Mouse (Mus musculus) hindbrain, embryonic 16.5 days (tissue): Measurements from ENCODE around the gene Spata21. TPM values are rescaled to one million over a fixed set of nuclear protein-coding genes. Genes with fewer than 3 reads are reported as not detected.
A peak's percentile ranks its signal among the peaks of the same experiment; 100 is the strongest.

Experiments used
- ATAC-seq: fragments of 200-750 bp; cut with Nextera tagmentation; 2 replicates; pipeline ENCODE4 v1.8.0; 2017; ENCODE audit warnings: moderate TSS enrichment, moderate library complexity
- H3K27ac ChIP-seq: fragments of 300-500 bp; sonication (generic); 2 replicates; pipeline ENCODE4 v1.5.1; 2014; ENCODE audit warnings: low read depth, mild to moderate bottlenecking, control low read depth, low read length, moderate library complexity
- H3K27me3 ChIP-seq: fragments of 300-500 bp; sonication (generic); replicated peaks from 2 replicates; pipeline ENCODE4 v1.6.1; 2014; ENCODE audit warnings: low read length; ENCODE audit not compliant: control insufficient read depth, insufficient read depth
- H3K36me3 ChIP-seq: fragments of 300-500 bp; sonication (generic); 2 replicates; pipeline ENCODE4 v1.6.1; 2014; ENCODE audit warnings: mild to moderate bottlenecking, low read length, moderate library complexity, mixed read lengths; ENCODE audit not compliant: control insufficient read depth, insufficient read depth
- H3K4me1 ChIP-seq: fragments of 300-500 bp; sonication (generic); 2 replicates; pipeline ENCODE4 v1.6.1; 2014; ENCODE audit warnings: low read depth, low read length; ENCODE audit not compliant: control insufficient read depth, insufficient read depth
- H3K4me2 ChIP-seq: fragments of 300-500 bp; sonication (generic); 2 replicates; pipeline ENCODE4 v1.6.1; 2014; ENCODE audit warnings: mild to moderate bottlenecking, low read length, control low read depth, moderate library complexity
- H3K4me3 ChIP-seq: fragments of 300-500 bp; sonication (generic); 2 replicates; pipeline ENCODE4 v1.5.1; 2014; ENCODE audit warnings: mild to moderate bottlenecking, low read length, control low read depth, moderate library complexity
- H3K9ac ChIP-seq: fragments of 300-500 bp; sonication (generic); 2 replicates; pipeline ENCODE4 v1.6.1; 2014; ENCODE audit warnings: low read depth, mild to moderate bottlenecking, control low read depth, low read length, moderate library complexity
- H3K9me3 ChIP-seq: fragments of 300-500 bp; sonication (generic); 2 replicates; pipeline ENCODE4 v1.6.1; 2014; ENCODE audit warnings: mild to moderate bottlenecking, low read length, moderate library complexity; ENCODE audit not compliant: control insufficient read depth
- WGBS: fragments of 180-500 bp; shearing (Covaris S2); extraction: QIAGEN DNeasy Blood & Tissue Kit; methylation state at CpG from one replicate; pipeline ENCODE4 v1.1.7; 2014; 5-methylcytosine and 5-hydroxymethylcytosine counted together
- polyA plus RNA-seq: library from polyadenylated mRNA; unstranded; fragments of >200 nt; fragmentation: Nextera tagmentation; extraction: Ambion mirVana; gene quantifications from 2 replicates; pipeline ENCODE4 v1.2.1, GENCODE M21; 2015

Gene Spata21
- polyA plus RNA-seq, 1 experiment from 2014 or later, result 0.60 TPM

DNA sequence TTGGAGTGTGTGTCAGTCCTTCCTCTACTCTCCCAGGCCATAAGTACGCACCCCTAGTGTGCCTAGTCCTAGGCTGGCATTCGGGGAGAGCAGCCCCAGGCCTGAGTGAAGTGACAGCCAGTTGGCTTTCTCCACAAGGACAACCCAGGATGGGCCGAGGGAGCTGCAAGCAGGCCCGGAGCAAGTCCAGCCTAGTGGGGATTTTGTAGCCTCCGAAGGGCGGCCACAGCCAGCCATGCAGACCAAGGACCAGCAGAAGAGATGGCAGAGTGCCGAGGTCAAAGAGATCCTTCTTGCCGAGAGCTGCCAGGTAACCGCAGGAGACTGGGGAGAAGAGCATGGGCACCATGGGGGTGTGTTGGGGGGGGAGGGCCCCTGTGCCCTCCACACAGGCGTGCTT lies 6.9 kb downstream of the Spata21 start:
- no peaks in the 10 kb centered on the region for H3K9me3 ChIP-seq
- no peaks in the 10 kb centered on the region for H3K36me3 ChIP-seq
- ATAC-seq, result no peak
- no peaks in the 10 kb centered on the region for H3K4me1 ChIP-seq
- H3K4me3 ChIP-seq, result no peak overlapping the region
- no peak overlapping the region for H3K9ac ChIP-seq
- H3K4me2 ChIP-seq, result no peak overlapping the region
- no peak overlapping the region for H3K27ac ChIP-seq
- no peaks in the 10 kb centered on the region for H3K27me3 ChIP-seq
- 66% methylated on average over 10 of the region's 10 CpGs for WGBS

DNA sequence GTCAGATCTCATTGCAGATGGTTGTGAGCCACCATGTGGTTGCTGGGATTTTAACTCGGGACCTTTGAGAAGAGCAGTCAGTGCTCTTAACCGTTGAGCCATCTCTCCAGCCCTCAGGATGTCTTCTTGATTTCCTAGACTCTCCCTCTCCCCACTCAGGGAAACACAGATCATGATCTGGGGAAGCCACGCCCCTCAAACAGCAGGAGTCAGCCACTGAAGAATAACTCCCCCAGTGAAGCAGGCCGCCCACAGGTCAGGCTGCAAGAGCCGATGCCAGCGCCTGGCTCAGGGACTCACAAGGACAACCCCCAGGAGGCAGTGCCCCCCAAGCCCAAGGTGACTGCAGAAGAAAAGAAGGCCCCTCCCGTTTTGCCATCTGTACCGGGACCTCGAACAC lies 8.6 kb downstream of the Spata21 start:
- H3K36me3 ChIP-seq, result no peaks in the 10 kb centered on the region
- 13% methylated on average over 9 of the region's 9 CpGs for WGBS
- H3K9me3 ChIP-seq, result no peaks in the 10 kb centered on the region
- no peaks in the 10 kb centered on the region for H3K4me1 ChIP-seq
- H3K27ac ChIP-seq, result no peak overlapping the region
- no peak for ATAC-seq
- H3K27me3 ChIP-seq, result no peaks in the 10 kb centered on the region
- no peak overlapping the region for H3K9ac ChIP-seq
- H3K4me3 ChIP-seq, result no peak overlapping the region
- H3K4me2 ChIP-seq, result no peak overlapping the region

DNA sequence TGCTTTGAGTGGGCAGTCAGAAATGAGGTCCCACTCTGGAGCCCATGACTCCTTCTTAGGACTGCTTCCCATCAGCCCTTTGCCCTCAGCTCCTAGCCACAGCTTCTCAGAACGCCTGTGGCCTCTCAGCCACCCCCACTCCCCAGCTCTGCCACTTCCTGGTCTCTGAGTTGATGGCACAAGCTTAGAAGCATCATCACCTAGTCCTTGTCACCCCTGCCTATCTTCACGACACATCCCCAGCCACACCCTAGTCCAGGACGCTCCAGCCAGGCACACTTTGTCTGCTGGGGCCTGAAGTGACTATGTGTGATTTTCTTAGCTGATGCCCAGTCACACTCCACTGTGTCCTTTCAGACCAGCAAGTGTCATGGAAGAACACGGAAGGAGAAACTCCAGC lies 10.8 kb downstream of the Spata21 start:
- H3K4me3 ChIP-seq, result no peak overlapping the region
- ATAC-seq, result no peak
- no peaks in the 10 kb centered on the region for H3K4me1 ChIP-seq
- no peaks in the 10 kb centered on the region for H3K27me3 ChIP-seq
- H3K27ac ChIP-seq, result no peak overlapping the region
- no peak overlapping the region for H3K9ac ChIP-seq
- H3K9me3 ChIP-seq, result no peaks in the 10 kb centered on the region
- WGBS, result 80% methylated on average over 4 of the region's 4 CpGs
- H3K4me2 ChIP-seq, result no peak overlapping the region
- no peaks in the 10 kb centered on the region for H3K36me3 ChIP-seq

DNA sequence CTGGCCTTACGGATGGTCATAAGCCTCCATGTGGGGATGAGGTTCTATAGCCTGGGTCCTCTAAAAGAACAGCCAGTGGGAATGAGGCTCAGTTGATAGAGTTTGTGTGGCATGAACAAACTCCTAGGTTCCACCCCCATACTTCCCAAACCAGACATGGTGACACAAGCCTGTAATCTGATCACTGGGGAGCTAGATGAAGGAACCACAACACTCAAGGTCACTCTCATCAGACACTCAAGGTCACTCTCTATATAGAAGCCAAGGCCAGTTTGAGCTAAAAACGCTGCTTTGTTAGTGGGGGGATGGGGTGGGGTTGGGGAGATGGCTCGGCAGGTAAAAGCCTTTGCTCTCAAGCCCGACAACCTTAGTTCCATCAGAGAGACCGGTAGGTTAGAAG lies 11.8 kb downstream of the Spata21 start:
- H3K27ac ChIP-seq, result no peak overlapping the region
- no peak overlapping the region for H3K4me3 ChIP-seq
- no peak overlapping the region for H3K4me2 ChIP-seq
- ATAC-seq, result no peak
- H3K27me3 ChIP-seq, result no peaks in the 10 kb centered on the region
- H3K9ac ChIP-seq, result no peak overlapping the region
- no peaks in the 10 kb centered on the region for H3K4me1 ChIP-seq
- H3K36me3 ChIP-seq, result no peaks in the 10 kb centered on the region
- H3K9me3 ChIP-seq, result no peaks in the 10 kb centered on the region
- 83% methylated on average over 5 of the region's 5 CpGs for WGBS

DNA sequence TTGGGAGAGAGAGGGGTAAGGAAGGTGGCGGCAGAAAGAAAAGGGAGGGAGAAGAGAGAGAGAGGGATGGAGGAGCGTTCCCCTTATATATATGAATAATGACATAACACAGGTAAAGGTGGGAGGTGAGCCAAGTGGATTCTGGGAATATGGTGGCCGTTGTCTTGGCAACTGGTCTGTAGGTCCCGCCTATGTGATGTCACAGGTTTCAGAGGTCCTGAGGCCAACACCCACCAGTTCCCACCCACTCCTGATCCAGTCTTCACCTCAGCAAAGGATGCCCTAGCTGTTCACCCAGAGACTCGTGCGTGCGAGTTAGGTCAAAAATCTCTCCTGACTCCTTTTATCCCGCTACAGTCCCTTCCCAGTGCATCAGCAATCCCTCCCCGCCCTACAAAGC lies 13.2 kb downstream of the Spata21 start:
- Histone ChIP-seq H3K4me1 (no peaks in the 10 kb centered on the region), H3K27ac (no peak overlapping the region), H3K9me3 (no peaks in the 10 kb centered on the region), H3K27me3 (no peaks in the 10 kb centered on the region), H3K9ac (no peak overlapping the region), H3K4me3 (no peak overlapping the region), H3K4me2 (no peak overlapping the region), H3K36me3 (no peaks in the 10 kb centered on the region)
- WGBS, result 92% methylated on average over 9 of the region's 9 CpGs
- ATAC-seq, result no peak

DNA sequence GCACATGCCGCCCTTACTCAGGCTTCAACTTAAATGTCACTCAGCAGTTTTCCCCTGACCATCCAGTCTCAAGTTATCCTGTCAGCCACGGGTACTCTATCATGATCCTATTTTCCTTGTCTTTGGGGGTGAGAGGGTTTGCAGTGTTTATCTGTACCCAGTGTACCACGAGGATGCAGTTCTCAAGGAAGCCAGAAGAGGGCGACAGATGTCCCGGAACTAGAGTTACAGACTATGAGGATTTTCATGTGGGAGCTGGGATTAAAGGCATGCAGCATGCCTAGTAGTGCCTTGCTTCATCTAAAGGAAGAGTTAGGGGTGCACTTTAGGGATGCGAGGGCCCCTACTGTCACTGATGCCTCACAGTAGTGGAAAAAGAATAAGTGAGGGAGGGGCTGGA lies 13.7 kb downstream of the Spata21 start:
- no peak overlapping the region for H3K27ac ChIP-seq
- H3K4me2 ChIP-seq, result no peak overlapping the region
- WGBS, result 76% methylated on average over 6 of the region's 6 CpGs
- no peaks in the 10 kb centered on the region for H3K9me3 ChIP-seq
- H3K36me3 ChIP-seq, result no peaks in the 10 kb centered on the region
- no peaks in the 10 kb centered on the region for H3K4me1 ChIP-seq
- ATAC-seq, result no peak
- no peaks in the 10 kb centered on the region for H3K27me3 ChIP-seq
- H3K9ac ChIP-seq, result no peak overlapping the region
- no peak overlapping the region for H3K4me3 ChIP-seq

DNA sequence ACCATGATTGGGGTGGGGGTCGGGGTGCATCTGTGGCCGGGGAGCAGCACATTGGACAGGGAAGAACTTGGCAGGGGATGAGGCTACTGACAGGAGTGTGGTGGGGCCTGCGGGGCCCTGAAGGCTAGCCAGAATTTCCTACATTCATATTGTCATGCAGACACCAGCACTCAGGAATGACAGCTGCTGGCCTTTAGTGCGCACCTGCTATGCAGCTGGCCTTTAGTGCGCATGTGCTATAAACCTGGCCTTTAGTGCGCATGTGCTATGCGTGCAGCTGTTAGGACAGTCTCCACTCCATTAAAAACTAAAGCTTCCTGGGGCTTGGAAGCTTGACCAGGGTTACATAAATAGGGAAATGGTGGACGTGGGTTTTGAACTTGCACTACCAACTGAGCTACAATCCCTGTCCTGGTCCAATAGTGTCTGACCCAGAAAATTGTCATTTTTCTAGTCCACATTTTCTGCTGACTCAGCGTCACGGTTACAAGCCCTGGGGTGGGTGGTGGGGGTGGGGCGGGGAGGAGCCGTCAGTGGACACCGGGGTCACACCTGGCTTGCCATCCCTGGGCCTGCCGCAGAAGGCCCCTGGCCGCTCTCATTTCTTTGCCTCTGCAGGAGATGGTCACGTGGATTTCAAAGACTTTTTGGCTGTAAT lies 18.5 kb downstream of the Spata21 start:
- Histone ChIP-seq H3K27ac (no peak overlapping the region), H3K4me2 (no peak overlapping the region), H3K9me3 (no peaks in the 10 kb centered on the region), H3K36me3 (no peaks in the 10 kb centered on the region), H3K4me1 (no peaks in the 10 kb centered on the region), H3K27me3 (no peaks in the 10 kb centered on the region), H3K9ac (no peak overlapping the region), H3K4me3 (no peak overlapping the region)
- WGBS, result 81% methylated on average over 16 of the region's 16 CpGs
- ATAC-seq, result no peak

DNA sequence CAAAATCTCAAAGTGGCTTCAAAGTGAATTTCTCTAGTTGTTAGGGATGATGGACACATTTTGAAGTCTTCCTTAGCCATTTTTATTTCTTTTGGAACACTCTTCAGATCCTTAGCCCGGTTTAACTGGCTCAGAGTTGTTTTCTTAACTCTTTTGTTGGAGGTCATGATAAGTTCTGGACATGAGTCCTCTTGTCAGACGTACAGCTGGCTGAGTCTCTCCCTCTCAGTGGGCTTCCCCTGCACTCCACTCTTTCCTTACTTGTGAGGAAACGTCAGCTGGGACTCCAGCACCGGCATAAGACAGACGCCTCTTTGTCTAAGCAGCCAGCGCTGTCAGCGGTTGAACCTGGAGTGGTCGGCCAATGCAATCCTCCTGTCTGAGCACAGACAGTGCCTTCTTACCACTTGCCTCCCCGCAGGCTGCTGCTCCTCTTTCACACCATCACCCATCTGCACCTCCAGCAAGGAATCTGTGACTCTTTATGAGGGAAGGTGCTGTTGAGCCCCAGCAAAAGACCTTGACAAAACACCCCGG lies 20.1 kb downstream of the Spata21 start:
- Histone ChIP-seq H3K9ac (no peak overlapping the region), H3K4me1 (no peaks in the 10 kb centered on the region), H3K9me3 (no peaks in the 10 kb centered on the region), H3K4me3 (no peak overlapping the region), H3K4me2 (no peak overlapping the region), H3K27ac (no peak overlapping the region), H3K36me3 (no peaks in the 10 kb centered on the region), H3K27me3 (no peaks in the 10 kb centered on the region)
- WGBS, result 42% methylated on average over 10 of the region's 10 CpGs
- ATAC-seq, result no peak

DNA sequence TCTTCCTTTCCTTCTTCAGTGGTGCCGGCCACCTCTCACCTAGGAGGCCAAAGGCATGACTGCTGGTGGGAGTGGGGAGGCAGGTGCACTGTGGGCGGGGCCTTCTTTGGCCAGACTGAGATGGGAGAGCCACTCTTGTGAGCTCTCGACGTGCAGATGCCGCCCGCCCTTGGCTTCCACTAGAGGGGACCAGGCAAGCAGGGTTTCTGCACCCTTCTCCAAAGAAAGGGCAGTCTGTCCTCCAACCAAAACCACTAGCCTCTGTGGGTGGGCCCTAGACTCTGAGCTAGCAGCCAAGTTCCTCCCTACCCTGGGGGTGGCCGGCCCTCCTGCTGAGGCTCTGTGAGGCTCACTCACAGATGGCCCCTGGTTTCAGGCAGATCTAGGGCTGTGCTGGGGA lies 25.7 kb downstream of the Spata21 start:
- peaks cover 7% of the 10 kb centered on the region for H3K36me3 ChIP-seq

More for the DNA sequence above, 25.7 kb downstream of the Spata21 start:
- WGBS, result 88% methylated on average over 7 of the region's 7 CpGs
- peak; percentile 37 for ATAC-seq
- Histone ChIP-seq H3K4me3 (no peak overlapping the region), H3K4me2 (no peak overlapping the region), H3K27me3 (no peaks in the 10 kb centered on the region), H3K27ac (peak overlapping the region; percentile 71; the same call in 1 of the 2 replicates), H3K4me1 (peaks cover 2% of the 10 kb centered on the region), H3K9me3 (no peaks in the 10 kb centered on the region), H3K9ac (no peak overlapping the region)
